Mouse (Mus musculus): ENCODE results near the gene 1700021F05Rik. TPM values are rescaled to one million over a fixed set of nuclear protein-coding genes. Genes with fewer than 3 reads are reported as not detected.
"Not testable (repeated sequence)": the region's sequence is repeated elsewhere in the genome, so short reads cannot be mapped to it uniquely, and the experiment has no call there.

Gene 1700021F05Rik
- total RNA-seq, 2 experiments from 2014 or later = 97.7 to 103 TPM

DNA sequence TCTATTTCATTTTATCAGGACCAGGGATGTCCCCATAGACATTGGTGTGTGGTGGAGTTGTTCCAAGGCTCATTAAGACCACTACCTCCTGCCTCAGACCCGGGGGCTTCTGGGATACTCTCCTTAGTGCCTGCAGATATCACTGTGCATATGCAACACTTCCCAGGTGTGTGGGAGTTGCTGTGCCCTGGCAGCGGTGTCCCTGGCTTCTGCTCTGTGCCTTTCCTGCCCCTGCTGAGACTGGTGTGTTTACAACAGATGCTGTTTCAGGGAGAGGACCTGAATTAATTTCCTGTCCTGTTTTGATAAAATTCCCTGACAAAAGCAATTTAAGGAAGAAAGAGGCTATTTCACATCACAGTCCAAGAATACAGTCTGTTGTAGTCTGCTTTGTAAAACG, 10.1 kb upstream of the 1700021F05Rik start:
- no peak for DNase-seq
- intact Hi-C loops (cut with DNase I; ENCODE audit: low total_unique reads) = no loop called here

DNA sequence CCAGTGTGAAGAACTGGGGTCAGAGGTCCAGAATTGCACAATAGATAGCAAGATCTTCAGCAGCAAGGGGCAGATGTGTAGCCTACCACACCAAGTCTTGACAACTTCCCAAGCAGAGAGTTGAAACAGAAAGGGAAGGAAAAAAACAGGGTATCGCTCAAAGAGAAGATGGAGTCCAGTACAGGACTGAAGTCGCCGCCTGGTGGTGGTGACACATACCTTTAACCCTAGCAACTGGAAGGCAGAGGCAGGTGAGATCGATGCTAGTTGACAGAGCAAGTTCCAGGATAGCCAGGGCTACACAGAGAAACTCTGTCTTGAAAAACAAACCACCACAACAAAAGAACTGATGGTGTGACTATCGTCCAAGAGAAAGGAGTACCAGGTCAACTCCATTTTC, 8.6 kb upstream of the 1700021F05Rik start:
- DNase-seq = no peak
- intact Hi-C loops (cut with DNase I; ENCODE audit: low total_unique reads) = no loop called here

- DNase-seq = no peak
- intact Hi-C loops (cut with DNase I; ENCODE audit: low total_unique reads) = no loop called here
Measured at GRCm38 (mm10) chr10:43541153-43541544, 355 bp upstream of the 1700021F05Rik start.

- DNase-seq = no peak
- intact Hi-C loops (cut with DNase I; ENCODE audit: low total_unique reads) = loop anchor here (5.0 kb wide), 1 partner anchor 63 kb away; the partner anchor contains the start of gene Bend3
Measured at GRCm38 (mm10) chr10:43539746-43540310, 966 bp downstream of the 1700021F05Rik start.

DNA sequence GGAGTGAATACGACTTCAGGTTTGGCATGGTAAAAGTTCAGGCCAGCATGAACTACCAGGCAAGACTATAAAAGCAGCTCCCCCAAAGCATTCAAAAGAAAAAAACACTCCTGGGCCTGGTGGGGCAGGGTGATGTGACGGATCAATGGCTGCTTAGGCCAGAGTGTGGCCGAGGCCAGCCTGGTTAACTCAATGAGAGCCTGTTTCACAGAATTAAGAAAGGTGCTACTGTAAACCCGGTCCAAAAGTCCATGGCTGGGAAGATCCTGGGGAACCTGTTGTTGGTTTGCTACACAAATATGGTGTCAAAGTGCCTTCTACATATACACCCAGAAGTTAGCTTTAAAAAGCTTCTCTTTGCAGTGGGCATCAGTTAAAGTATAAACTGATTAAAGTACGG, 2.0 kb downstream of the 1700021F05Rik start:
- no peak for DNase-seq
- intact Hi-C loops (cut with DNase I; ENCODE audit: low total_unique reads) = loop anchor here (5.0 kb wide), 1 partner anchor 62 kb away; the partner anchor contains the start of gene Bend3

- DNase-seq = no peak
- intact Hi-C loops (cut with DNase I; ENCODE audit: low total_unique reads) = loop anchor here (5.0 kb wide), 1 partner anchor 60 kb away; the partner anchor contains the start of gene Bend3
Measured at GRCm38 (mm10) chr10:43537652-43538051, 3.1 kb downstream of the 1700021F05Rik start.

- DNase-seq = no peak
- intact Hi-C loops (cut with DNase I; ENCODE audit: low total_unique reads) = no loop called here
Measured at GRCm38 (mm10) chr10:43534382-43534781, 6.4 kb downstream of the 1700021F05Rik start.

GRCm38 (mm10) chr10:43527283-43528269, 13.2 kb downstream of the 1700021F05Rik start:
- intact Hi-C loops (cut with DNase I; ENCODE audit: low total_unique reads) = no loop called here

GRCm38 (mm10) chr10:43523931-43524330, 16.9 kb downstream of the 1700021F05Rik start, which contains the start of gene Gm9803:
Gene Gm9803 (plus strand): TSS chr10:43524084.
- DNase-seq; intact Hi-C loops (cut with DNase I; ENCODE audit: low total_unique reads): not testable (repeated sequence)

More at GRCm38 (mm10) chr10:43527283-43528269, 13.2 kb downstream of the 1700021F05Rik start:
- no peak for DNase-seq

- intact Hi-C loops (cut with DNase I; ENCODE audit: low total_unique reads) = no loop called here
- no peak for DNase-seq
Measured at GRCm38 (mm10) chr10:43519977-43520376, 20.8 kb downstream of the 1700021F05Rik start.

GRCm38 (mm10) chr10:43518368-43518767, 22.4 kb downstream of the 1700021F05Rik start:
- no peak for DNase-seq

DNA sequence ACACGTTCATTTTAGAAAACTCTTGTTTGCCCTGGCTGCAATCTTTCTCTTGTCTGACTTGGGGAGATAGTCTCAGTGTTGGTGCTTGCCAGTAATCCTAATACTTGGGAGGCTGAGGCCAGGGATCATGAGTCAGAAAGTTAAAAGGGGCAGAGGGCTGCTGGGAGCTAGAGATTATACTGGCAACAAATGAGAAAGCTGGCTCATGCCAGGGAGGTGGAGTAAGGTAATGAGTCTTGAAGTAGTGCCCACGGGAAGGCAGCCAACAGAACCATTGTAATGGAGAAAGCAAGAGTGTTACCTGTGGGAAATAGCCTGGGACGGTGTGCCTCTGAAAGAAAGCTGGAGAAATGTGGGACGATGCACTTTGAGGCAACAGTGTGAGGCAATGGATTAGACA, 23.0 kb downstream of the 1700021F05Rik start:
- no peak for DNase-seq
- intact Hi-C loops (cut with DNase I; ENCODE audit: low total_unique reads) = no loop called here

More at GRCm38 (mm10) chr10:43518368-43518767, 22.4 kb downstream of the 1700021F05Rik start:
- intact Hi-C loops (cut with DNase I; ENCODE audit: low total_unique reads) = no loop called here

- no peak for DNase-seq
- intact Hi-C loops (cut with DNase I; ENCODE audit: low total_unique reads) = no loop called here
Measured at GRCm38 (mm10) chr10:43516992-43517660, 23.7 kb downstream of the 1700021F05Rik start.

GRCm38 (mm10) chr10:43512976-43513375, 27.8 kb downstream of the 1700021F05Rik start:
- no peak for DNase-seq
- intact Hi-C loops (cut with DNase I; ENCODE audit: low total_unique reads) = no loop called here

GRCm38 (mm10) chr10:43509228-43509627, 31.6 kb downstream of the 1700021F05Rik start:
- DNase-seq = no peak
- intact Hi-C loops (cut with DNase I; ENCODE audit: low total_unique reads) = no loop called here

- no peak for DNase-seq
- intact Hi-C loops (cut with DNase I; ENCODE audit: low total_unique reads) = no loop called here
Measured at GRCm38 (mm10) chr10:43507051-43507450, 33.7 kb downstream of the 1700021F05Rik start.

- intact Hi-C loops (cut with DNase I; ENCODE audit: low total_unique reads) = no loop called here
- DNase-seq = no peak
Measured at GRCm38 (mm10) chr10:43504291-43504690, 36.5 kb downstream of the 1700021F05Rik start.

GRCm38 (mm10) chr10:43502599-43502998, 38.2 kb downstream of the 1700021F05Rik start:
- DNase-seq = no peak
- intact Hi-C loops (cut with DNase I; ENCODE audit: low total_unique reads) = no loop called here

DNA sequence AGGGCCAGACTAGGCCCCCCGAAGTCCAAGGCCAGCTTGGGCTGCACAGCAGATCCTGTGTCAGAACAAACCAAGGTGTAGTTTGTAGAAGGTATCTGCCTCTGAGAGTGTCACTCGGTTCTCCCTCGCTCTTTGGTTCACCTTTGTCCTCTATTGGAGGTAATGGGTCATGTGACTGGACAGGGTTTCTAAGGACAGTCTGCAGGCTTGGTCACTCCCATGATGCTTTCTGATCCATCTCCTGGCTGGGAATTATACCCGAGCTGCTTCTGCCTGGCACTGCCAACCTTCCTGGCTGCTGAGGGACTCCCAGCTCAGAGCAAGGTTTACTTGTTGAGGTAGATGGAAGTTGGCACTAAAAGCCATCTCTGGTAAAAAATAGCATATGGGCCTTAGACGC, 49.9 kb downstream of the 1700021F05Rik start:
- DNase-seq = no peak
- intact Hi-C loops (cut with DNase I; ENCODE audit: low total_unique reads) = no loop called here

GRCm38 (mm10) chr10:43490034-43490433, 50.8 kb downstream of the 1700021F05Rik start:
- intact Hi-C loops (cut with DNase I; ENCODE audit: low total_unique reads) = no loop called here
- no peak for DNase-seq

Measured in gastrocnemius, postnatal 14 days (tissue).